Mouse (Mus musculus) kidney, postnatal 36 days (tissue): ENCODE data around the gene Xrcc6.
"Not testable (repeated sequence)": the region's sequence is repeated elsewhere in the genome, so short reads cannot be mapped to it uniquely, and the experiment has no call there.

Experiments
- DNase-seq, 2 experiments: peaks; one replicate each; pipeline ENCODE4 v3.0.0; 2021 to 2022; ENCODE audit warnings: mixed read lengths in 2 of 2

Xrcc6 gene

DNA sequence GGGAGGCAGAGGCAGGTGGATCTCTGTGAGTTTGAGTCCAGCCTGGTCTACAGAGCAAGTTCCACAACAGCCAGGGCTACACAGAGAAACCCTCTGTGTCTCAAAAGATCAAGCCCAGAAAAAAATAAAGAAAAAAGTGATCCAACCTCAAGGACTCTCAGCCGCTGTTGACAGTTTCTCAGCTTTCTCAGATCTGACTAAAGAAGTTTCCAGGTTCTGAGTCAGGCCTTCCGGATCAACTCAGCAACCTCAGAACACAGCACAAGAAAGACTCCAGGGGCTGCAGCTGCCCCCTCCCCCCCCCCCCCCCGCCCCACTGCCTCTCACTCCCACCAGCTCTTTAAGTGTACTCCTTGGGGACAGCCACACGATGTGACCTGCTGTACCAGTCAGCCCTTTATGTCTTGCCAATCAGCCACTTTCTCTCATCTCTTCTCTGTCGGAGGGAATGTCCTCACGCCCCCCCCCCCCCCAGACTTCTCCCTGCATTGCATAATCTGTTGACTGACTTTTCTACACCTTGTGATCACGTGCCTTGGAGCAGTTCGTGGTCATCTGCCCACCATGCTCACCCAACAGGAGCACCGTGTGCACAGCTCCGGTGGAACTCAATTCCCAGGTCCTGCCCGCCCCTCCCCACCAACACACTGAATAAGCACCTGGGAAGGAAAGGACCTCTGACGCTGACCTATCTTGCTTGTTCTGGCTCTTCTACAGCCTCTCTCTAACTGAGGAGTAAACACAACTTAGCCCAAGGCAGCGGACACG is 21.4 kb upstream of the Xrcc6 start:
- DNase-seq = no peak

DNA sequence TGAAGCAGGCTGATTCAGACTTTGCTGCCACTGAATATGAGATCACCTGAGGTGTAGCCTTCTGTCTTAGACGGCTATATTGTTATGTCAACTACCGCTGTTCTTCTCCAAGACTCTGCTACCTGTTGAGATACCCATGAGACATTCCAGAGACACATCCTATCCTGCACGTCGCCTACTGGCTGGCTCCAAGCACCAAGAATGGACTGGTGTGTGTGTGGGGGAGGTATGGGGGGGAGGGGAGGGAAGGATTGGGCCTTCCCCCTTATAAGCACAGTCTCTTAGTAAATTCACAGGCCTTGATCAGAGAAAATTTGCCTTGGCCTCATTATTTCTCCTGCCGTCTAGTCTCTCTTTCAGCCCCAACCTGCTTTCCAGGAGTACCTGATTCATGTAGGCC is 19.8 kb upstream of the Xrcc6 start:
- no peak for DNase-seq

GRCm38 (mm10) chr15:81968447-81968846 is 19.2 kb upstream of the Xrcc6 start:
- DNase-seq = no peak

DNA sequence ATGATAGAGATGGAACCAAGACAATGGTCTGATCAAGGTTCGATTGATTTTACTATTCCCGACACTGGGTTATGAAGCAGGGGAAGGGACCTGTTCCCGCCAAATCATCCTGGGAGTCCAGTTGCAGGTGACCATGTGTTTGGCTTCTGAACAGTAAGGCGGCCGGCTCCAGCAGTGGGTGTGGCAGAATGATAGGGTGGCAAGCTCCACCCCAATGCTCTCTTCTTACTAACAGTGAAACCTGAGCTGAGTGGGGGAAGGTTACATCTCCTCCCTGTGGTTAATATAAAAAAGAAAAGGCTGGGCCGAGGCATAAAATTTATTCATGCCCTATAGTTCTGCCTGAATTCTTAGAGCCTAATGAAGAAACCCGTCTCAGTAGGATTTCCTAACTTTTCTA is 18.5 kb upstream of the Xrcc6 start:
- DNase-seq = peak; percentile 34 to 53

DNA sequence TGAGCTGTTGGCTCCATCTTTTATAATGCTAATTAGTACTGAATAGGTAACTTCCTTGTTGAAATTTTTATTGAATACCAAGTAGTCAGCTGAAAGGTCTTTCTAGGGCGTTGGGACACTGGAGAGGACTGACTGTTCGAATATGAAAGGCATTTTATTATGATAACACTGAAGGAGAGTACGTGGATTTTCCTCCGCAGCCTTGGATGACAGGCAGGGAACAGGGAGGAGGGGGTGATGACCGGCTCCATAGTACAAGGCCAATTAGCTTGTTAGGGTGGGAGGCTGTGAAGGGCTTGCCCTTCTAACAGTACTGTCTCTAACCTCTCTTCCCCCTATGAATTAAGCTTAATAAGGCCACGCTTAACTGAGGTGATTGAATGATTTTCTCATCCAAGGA is 18.0 kb upstream of the Xrcc6 start:
- DNase-seq = not testable (repeated sequence)

DNA sequence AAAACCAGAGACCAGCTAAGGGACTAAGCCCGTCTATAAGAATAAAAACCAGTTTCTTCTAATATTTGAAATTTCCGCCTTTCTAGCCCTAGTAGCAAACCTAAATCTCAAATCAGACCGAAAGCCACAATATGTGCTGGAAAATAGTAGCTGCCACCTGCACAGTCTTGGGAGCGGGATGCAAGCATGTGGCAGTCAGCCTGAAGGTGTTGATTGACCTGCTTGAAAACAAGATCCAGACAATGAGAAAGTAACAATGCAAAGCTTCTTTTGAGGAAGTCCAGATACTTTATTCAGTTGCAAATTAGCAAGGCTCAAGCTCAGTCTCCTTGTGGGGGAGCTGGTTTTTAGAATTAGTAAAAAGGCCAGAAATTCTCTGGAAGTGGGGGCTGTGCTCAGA is 17.1 kb upstream of the Xrcc6 start:
- DNase-seq = not testable (repeated sequence)

- DNase-seq = not testable (repeated sequence)
These were observed 12.5 kb upstream of the Xrcc6 start for GRCm38 (mm10) chr15:81975156-81975555.

- DNase-seq = no peak
These were observed 7.3 kb upstream of the Xrcc6 start, which contains the start of gene 1700029P11Rik for GRCm38 (mm10) chr15:81980321-81980720. TSS of gene 1700029P11Rik (plus strand) at chr15:81980540.

GRCm38 (mm10) chr15:81982173-81982572 is 5.5 kb upstream of the Xrcc6 start:
- DNase-seq = no peak

GRCm38 (mm10) chr15:81985267-81986161 is 2.1 kb upstream of the Xrcc6 start:
- DNase-seq = no peak

DNA sequence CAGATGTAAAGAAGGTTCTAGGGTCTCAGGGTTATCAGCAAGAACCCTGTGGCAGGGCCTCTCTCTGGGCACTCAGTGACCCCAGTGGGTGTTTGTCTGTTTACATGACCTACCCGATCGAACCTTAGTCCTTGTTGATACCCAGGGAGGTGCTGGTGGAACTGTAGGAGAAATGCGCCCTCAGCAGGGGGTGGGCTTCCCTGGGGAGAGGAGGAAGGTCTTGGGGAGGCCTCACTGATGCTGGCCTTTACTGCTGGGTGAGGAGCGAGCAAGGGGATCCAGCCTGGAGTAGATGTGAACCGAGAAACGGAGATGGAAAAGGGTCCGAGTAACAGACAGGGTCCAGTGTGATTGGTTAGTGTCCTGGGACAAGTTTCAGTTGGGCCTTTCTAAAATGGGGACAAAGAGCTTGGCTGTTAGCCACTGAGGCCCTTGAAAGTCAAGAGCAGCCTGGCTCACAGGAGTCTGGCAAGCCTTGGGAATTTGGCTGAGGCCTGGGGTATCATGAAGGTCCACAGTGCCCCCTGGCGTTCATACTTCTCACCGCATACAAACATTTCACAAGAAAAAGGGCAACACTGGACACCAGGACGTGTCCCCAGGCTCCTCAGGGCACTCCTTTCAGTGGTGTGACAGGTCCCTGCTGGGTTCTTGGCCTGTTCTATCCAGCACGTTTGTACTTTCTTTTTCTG is 1.9 kb downstream of the Xrcc6 start:
- peak; percentile 88 to 94 for DNase-seq

DNA sequence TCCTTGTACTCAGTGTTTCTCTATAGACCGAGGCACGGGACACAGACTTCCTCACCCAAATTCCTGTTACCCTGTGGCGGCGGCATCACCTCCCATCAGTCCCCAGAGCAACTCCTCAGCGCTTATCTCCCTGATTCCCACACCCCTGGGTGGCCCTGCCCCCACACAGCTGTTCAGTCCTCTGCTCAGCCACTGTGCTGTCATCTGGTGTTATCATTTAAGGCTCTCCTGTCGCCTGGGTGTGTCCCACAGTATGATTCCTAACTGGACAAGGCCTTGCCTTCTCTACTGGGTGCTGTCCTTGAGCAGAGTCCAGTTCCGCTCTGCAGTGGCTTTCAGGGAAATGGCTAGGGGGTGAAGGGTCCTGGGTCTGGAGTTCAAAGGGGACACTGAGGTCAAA is 2.9 kb downstream of the Xrcc6 start:
- DNase-seq = no peak

GRCm38 (mm10) chr15:81993992-81994391 is 6.4 kb downstream of the Xrcc6 start:
- DNase-seq = no peak

GRCm38 (mm10) chr15:82004257-82004656 is 16.6 kb downstream of the Xrcc6 start:
- DNase-seq = no peak

GRCm38 (mm10) chr15:82011947-82012346 is 24.3 kb downstream of the Xrcc6 start:
- DNase-seq = no peak

- no peak for DNase-seq
These were observed 27.2 kb downstream of the Xrcc6 start for GRCm38 (mm10) chr15:82014745-82015391.

DNA sequence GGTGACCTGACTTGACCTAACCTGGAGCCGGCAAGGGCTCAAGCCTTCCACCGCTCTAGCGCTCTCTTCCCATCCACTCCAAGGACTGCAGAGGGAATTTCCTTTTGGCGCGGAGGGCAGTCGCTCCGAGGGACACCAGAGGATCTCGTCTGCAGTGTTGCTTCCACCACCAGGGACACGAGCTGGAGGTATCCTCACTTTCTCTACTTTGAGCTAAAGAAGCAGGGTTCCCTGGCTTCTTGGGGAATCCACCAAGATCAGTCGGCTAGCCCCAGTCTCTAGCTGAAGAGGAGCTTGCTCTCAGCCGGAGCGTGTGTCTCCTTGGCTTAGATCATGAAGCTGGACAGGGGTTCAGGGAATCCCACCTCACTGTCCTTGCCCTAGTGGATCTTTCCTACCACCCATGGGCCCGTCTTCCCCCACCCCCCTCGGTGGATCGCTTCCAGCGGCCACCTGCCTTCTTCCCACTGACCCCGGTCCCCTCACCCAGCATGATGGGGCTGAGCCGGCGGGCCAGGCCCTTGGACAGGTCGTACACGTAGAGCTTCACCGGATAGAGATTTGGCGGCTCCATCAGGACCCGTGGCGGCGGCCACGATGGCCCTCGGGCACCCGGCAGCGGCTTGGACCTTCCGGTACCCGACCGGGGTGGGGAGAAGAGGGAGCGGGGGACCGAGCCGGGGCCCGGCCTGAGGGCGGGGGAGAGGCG is 27.9 kb downstream of the Xrcc6 start:
- peak; percentile 38 to 55 for DNase-seq

GRCm38 (mm10) chr15:82016101-82016808 is 28.6 kb downstream of the Xrcc6 start:
- peak; percentile 99 to 100 for DNase-seq

DNA sequence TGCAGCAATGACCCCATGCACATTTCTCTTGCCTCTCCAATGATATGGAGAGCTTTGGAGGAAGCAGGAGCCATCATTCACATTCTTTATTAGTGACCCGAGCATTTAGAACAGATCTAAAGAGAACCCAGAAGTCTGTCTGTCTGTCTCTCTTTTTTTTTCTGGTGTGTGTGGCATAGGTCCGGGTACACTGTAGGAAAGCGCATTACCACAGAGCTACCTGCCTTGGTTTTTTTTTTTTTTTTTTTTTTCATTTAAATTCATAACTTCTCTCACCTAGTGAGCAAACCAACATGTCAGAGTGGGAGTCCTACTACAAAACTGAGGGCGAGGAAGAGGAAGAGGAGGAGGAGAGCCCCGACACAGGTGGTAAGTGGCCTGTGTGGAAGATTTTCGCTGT is 29.2 kb downstream of the Xrcc6 start:
- DNase-seq = no peak

GRCm38 (mm10) chr15:82017461-82017860 is 29.8 kb downstream of the Xrcc6 start:
- DNase-seq = no peak

DNA sequence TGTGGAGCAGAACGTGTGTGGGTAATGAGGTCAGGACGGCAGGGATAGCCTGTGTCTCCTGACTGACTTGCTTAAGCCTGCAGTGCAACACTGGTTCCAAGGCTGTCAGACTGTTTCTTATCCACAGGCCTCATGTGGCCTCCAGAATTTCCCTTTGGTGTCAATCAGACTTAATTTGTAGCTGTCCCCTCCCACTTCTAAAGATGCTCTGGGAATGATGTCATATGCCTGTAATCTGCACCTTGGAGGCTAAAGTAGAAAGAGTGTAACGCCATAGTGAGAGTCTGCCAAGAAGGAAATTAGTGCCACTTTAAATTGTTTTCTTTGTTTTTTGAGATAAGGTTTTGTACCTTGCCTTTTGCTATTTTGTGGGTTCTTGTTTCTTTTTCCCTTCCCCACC is 31.7 kb downstream of the Xrcc6 start:
- no peak for DNase-seq
